Mouse (Mus musculus) E14TG2a.4 (cell line): Measurements from ENCODE around the gene 9630041A04Rik.

ENCODE experiments used
- CTCF ChIP-seq: conservative IDR thresholded peaks from 2 replicates; pipeline ENCODE4 v1.5.1; 2014; ENCODE audit warnings: low read length
- POU5F1 ChIP-seq: IDR thresholded peaks from 2 replicates; pipeline ENCODE4 v1.6.1; 2014; ENCODE audit warnings: low read length, borderline replicate concordance

DNA sequence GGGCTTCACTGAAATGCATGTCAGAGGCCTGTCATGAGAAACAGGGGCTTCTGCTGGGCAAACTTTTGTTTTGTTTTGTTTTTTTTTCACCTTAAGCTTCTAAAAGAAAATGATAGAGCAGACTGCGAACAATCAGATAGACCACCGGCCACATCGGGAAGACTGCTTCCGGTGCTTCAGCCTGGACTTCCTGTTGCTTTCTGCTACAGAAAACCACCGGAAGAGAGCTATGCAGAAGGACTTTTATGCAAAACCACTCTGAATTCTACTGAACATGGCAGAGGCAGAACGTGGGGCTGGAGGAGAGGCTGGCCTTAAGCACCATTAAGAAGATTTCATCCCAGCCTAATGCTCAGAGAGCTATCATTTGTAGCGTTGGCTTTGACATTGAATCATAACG lies 110.7 kb downstream of the 9630041A04Rik start:
- TF ChIP-seq CTCF (no peak), POU5F1 (no peak)
